Mouse (Mus musculus): ENCODE data around the gene Socs7.

Socs7 gene

DNA sequence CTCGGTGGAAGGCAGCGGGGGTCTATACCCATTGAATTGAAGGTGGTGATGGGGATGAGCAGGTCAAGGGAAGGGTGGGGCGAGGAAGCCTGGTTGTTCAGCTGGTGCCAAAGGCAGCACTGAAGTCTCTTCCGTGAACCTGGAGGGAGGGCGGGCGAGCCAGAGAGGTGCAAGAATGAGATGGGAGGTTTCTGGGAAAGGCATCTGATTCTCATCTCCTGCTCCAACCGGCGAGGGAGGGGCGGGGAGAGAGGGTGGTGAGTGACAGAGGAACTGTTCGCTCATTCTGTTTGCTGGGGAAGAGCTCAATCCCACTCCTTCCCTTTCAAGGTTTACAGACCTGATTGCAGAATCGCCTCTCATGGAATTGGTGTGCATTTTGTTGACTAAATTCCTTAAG is 31.3 kb downstream of the Socs7 start:
- DNase-seq (ENCODE audit: low spot score) = no peak

DNA sequence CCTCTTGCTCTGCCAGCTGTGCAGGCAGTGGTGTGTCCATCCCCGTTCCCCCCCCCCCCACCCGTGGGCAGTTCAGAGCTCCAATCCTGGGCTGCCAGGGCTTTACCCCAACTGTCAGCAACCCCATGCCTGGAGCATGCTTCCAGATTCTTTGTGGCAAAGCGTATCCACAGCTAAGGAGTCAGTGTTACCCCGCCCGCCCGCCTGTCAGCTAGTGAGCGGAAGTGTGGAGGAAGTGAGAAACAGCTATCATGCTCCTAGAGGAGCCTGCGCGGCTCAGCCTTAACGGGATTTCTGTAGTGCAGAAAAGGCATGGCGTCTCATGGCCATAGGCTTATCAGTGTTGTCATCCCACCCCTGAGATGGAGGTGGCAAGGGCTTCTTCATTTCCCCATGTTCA is 31.8 kb downstream of the Socs7 start:
- no peak for DNase-seq (ENCODE audit: low spot score)

DNA sequence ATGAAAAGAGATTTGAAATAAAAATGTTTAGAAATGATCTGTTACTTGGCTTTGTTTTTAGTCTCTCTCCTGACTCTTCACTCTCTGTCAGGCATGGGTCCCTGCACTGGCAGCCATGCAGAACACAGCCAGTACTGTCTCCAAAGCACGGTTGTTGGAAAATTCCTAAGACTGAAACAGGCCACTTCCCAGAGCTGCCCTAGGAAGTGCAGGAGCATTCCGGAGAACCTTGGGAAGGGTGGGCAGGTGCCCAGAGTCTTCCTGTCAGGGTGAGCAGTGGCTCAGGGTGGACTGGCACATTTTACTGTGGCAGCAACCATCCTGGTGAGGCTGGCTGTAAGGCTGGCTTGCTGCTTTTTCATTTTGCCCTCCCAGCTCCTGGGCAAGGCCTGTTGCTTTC is 36.2 kb downstream of the Socs7 start:
- DNase-seq (ENCODE audit: low spot score) = no peak

DNA sequence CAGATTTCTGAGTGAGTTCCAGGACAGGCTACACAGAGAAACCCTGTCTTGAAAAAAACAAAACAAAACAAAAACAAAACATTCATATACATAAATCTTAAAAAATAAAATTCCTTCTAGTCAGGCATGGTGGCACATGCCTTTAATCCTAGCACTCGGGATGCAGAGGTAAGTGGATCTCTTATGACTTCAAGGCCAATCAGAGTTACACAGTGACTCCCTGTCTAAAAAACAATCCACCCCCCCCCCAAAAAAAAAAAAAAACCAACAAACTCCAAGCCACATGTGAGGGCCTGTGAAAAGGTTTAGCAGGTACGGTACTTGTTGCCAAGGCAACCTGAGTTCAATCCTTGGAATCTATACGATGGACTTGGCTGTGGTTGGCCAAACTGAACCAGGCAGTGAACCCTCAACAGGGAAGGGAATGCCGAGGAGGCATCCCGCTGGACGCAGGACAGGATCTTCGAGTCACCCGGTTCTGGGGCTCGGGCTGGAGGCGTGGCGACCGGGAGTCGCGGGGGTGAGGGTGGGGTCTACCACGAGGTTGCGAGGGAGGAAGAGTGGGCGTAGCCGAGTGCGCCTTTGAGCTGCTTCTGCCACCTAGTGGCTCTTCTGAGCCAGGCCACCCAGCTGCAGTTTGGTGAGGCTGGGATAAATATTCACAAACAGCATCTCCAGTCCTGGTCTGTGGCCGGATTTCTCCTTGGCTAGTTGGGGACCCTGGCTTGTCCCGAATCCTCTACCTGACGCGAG is 37.8 kb downstream of the Socs7 start:
- peak; percentile 78 for DNase-seq (ENCODE audit: low spot score)

DNA sequence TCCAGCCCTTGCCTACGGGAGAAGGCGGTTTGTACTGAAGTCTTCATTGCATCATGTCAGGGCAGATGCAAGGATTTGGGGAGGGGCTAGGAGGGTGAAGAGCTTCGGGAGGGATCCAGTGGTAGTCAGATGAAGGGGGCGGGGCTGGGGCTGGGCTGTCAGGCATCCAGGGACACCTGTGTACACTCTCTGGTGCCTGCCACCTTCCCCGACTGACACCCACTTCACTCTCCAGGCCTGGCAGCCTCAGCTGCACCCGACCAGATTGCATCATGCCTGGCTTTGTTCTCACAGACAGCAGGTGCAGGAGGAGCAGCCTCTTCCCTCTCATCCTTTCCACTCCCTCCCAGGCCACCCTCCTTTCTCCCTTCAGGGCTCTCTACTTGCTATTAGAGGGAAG is 38.7 kb downstream of the Socs7 start:
- DNase-seq (ENCODE audit: low spot score) = no peak

DNA sequence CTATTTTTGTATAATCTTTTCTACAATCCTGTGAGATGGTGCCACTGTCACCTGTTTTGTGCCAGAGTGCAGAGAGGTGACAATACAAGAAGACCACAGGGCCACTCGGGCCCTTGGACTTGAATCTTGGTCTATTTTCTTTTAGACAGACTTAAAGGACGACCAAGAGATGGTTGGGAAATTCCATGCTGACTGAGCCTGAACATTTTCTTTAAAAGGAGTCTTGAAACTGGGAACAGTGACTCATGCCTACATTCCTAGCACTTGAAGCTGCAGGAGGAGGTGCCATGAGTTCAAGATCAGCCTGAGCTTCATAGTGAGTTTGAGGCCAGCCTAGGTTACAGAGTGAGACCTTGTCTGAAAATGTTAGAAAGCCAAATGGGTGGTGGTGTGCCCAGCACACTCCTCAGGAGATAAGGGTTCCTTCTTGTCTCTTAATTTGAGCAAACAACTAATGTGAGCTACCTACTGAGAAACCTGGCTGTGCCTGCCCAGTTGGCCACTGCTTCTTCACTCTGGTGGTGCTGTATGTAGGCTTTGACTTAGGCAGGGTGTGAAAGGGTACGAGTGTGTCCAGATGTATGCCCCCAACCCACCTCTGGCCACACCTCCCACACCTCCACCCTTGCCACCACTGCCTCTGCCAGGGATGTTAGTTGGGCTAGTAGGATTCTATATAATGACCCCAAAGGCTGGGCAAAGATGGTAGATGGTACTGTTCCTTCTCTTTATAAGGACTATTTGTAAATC is 39.5 kb downstream of the Socs7 start:
- no peak for DNase-seq (ENCODE audit: low spot score)

DNA sequence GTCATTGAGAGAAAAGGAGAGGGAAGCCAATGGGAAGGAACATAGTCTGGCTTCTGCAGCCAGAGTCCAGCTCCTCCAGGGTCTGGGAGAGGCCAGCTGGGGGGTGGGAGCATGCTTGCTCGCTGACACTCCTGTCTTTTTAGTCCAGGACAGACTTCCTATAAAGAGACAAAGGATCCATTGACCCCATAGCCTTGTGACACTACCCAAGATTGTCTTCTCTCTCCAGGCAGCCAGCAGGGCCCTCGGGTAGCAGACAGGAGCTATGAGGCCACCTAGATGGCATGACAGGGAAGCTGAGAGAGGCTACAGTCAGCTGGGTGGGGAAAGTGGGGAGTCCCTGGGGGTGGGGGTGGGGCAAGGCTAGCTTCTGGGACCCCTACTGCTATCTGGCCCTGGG is 40.4 kb downstream of the Socs7 start:
- DNase-seq (ENCODE audit: low spot score) = no peak

DNA sequence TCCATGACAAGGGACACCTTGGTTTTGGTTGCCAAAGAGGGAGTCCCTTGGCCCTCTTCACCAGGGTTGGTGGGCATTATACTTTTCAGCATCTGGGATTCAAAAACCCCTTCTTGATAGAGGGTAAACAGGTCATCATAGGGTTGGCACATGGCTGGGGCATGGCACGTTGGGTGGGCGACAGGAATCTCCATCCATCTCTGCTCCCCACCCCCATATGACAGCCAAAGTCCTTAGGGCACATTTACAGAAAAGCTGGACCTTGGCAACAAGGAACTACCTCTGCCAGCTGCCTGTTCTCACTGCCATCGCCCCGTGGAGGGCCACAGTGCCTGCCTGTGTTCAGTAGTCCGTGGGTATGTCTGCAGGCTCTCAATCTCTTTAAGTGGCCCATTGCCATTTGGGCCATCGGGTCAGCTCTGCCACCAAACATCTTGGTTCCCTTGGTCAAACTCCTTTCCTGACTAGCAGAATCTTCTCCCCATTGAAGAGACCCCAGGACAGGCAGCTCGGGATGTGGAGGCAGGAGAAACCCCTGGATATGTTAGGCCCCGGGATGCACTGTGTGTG is 41.3 kb downstream of the Socs7 start:
- DNase-seq (ENCODE audit: low spot score) = no peak

DNA sequence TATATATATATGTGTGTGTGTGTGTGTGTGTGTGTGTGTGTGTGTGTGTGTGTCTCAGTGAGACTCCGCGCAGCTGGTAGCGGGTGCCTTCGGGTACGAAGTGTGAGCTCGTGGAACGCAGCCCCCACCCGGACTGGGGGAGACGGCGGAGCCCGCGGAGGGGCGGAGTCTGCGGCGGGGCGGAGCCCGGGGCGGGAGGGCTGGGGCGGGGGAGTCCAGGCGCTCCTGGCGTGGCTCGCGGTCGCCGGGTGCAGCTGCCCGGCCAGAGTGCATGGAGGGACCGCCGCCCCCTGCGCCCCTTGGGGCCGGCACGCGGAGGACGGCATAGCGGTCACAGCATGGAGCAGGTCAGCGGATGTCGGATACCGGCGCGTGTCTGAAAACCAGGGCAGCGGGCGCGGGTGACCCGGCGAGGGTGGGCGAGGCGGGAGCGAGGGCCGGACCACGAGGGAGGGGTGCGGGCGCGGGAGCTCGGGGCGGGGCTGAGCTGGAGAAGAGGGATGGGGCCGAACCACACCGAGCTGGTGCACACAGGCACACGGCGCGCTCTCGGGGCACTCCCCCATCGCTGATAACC is 41.9 kb downstream of the Socs7 start:
- DNase-seq (ENCODE audit: low spot score) = peak; percentile 60

DNA sequence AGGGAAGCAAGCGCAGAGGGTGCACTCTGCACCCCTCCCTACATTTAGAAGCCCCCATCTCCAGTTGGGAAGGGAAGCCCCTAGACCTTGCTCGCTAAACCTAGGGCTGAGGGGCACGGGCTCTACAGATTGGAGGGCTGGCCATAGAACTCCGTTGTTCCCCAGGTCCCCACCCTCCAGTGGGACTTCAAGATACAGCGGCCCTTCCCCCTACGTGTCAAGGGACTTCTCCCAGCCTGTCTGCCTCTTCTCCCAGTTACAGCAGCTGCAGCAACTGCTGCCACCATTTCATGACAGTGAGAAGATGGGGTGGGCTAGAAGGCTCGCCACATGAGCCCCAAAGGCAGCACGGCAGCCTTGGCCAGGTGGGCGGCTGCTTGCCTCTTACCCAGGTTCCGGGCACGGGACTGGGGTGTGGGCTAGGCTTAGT is 42.4 kb downstream of the Socs7 start:
- no peak for DNase-seq (ENCODE audit: low spot score)

DNA sequence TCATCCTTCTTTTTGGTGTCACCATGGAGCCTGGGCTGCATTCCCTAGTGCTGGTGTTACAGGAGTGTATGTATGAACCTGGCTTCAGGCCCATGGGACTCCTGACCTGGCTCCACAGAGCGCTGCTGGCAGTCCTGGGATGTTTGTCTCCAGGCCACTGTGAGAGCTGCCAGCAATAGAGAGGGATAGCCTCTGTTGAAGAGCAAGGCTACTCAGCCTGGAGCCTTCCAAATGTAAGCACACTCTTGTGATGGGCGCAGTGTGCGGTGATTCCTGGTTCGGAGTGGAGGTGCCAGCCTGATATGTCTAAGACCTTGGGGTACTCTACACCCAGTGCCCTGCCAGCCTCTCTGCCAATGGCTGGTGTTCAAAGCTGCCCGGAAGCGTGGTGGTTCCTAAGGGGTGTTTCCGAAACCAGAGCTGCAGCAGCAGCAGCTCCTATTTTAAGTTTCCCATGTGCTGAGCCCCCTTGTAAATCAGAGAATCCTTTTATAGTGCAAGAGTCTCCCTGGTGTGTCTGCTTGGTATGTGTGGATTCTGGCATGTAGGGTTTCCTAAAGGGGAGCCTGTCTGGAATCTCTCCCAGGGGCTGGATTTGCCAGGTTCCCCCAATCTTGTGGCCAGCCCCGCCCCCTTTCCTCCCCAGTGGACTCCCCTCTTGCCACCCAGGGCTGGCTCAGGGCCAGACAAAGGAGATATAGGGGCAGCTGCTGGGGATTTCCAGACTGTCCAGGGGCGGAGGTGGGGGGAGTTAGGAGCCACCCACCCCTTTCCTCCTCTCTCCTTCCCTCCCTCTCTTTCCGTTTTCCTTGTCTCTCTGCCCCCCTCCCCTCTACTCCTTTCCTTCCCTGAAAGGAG is 44.0 kb downstream of the Socs7 start:
- DNase-seq (ENCODE audit: low spot score) = no peak

DNA sequence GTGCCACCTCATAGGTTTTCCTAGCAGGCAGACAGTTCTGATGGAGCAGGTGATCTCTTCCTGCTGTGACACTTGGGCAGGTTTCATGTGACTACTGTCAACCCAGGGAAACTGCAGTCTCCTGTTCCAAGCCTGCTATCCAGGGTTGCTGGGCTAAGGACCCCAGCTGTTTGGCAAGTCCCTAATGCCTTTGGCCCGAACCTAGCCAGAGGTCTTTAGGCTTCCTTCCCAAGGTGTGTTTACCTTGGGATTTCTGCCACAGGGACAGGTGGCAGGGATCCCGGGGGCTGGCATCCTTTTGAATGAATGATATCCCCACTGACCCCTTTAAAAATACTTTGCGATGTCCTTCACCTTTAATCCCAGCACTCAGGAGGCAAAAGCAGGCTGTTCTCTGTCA is 45.1 kb downstream of the Socs7 start:
- DNase-seq (ENCODE audit: low spot score) = no peak

DNA sequence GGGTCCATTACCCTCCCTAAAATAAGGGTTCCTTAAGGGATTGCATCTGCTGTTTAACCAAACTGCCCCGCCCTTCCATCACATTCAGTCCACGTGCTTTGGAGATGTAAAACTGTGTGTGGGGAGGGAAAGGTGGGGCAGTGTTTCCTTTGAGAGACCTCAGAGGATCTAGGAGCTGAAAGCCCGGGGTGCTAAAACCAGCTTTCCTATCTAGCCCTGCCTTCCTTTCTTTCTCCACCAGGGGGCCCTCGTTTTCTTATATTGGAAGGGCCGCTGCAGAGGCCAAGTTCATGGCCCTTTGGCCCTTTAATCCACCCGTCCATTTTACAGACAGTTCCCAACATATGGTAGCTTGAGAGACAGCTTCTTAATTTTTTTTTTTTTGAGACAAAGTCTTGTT is 45.8 kb downstream of the Socs7 start:
- DNase-seq (ENCODE audit: low spot score) = peak; percentile 56

DNA sequence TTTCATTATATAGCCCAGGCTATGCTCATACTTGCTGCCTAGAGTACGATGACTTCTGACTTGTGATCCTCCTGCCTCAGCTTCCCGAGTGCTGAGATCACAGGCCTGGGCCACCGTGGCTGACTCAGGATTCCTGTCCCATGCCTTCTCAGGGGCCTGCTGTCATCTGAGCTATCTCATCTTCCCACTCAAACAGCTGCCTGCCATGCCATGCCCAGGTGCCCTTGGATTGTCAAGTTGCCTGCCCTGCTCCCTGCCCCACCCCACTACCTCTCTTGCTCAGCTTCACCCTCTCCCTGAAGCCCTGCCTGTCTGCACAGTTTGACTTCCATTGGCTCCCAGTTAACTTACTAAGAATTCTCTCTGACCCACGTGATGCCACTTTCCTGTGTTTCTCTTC is 48.6 kb downstream of the Socs7 start:
- DNase-seq (ENCODE audit: low spot score) = no peak

DNA sequence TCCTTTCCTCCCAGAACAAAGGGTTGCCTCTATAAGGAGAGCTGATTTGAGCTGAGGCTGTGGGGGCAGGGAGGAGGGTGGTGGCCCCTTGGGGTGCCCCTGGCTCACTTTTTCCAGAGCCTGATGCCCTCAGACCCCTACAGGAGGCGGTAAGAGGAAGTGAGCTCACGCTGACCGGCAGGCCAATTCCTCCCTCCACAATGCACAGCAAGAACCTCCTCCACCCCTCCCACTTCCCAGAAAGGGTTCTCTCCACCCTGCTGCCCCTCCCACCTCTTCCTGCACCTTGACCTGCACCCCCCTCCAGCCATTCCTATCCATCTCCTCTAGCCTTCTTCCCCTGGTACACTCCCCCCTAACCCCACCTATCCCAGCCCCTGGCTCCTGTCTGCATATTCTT is 49.8 kb downstream of the Socs7 start:
- DNase-seq (ENCODE audit: low spot score) = no peak

DNA sequence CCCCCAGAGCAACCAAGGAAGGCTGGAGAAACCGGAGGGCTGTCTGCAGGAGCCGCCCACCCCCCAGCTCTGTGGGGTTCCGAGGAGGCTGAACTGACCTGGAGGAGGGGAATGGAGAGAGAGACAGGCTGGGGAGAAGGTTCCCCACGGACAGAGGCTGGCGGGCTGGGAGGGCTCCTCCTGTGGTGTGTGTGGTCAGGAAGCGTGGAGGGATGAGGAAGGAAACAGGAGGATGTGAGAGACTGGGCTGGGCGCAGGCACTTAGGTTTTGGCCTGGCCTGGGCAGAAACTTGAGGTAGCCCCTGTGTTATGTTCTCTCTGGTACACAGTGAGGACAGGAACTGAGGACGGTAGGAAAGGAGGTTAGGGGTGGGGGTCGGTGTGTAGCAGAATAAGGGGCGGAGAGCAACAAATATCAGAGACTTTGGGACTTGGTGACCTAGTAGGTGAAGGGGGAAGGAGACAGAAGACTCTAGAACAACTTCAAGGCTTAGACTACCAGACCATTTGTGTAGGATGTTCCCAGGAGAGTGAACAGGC is 50.5 kb downstream of the Socs7 start:
- DNase-seq (ENCODE audit: low spot score) = no peak

DNA sequence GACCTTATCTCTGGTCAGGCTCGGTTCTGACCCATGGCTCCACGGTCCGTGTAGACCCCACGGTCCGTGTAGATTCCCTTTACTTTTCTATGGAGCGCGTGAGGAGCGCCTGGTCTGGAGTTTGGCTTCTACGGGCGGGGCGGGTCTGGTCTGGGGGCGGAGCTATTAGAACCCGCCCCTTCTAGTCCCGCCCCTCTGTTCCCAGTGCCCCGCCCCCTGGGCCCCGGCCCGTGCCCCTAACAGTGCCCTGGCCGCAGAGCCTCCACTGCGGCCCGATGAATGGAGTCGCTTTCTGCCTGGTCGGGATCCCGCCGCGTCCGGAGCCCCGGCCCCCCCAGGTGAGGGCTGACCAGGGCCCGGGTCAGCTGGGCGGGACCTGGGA is 53.0 kb downstream of the Socs7 start, which contains the start of gene Arhgap23:
Gene Arhgap23, plus strand, starts transcription at position 204 of the 382 bp plus-strand sequence.
- DNase-seq (ENCODE audit: low spot score) = peak; percentile 78

DNA sequence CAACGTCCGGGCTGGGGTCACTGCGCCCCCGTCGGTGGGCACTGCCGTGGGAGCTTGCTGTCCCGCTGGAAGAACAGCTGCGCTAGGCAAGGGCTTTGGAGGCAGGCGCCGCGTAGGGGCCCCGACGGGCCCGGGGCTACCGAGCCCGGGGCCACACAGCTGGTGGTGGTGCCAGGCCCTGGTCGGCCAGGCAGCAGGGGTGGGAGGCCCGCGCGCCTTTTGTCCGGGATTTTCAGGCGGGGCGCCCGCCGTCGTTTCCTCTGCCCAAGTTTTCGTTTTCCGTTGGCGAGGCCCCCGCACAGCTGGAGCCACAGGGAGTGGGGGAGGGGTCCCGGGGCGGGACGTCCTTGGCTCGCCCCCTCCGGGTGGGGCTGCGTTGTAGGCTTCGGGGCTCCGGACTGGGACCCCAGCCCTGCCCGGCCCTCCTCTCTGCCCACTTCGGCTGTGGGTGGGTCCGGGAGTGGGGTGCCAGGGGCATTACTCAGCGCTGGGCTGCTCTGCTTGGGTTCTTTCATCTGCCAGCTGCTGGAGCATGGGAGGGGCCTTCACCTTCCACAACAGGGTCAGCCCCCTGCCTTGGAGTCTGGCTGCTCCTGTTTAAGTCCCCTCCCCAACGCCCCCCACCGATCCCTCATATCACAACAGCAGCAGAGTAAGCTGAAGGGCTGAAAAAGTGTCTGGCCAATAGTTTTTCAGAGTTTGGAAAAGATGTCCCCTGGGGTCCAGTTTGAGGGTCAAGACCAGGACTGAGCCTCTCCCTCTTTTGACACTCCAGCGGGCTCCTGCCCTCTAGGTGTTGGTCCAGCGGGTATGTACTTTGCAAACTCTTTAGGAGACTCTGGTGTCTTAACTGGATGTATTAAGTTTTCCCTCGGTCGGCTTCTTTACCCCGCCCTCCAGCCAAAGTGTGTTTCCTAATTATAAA is 53.6 kb downstream of the Socs7 start:
- DNase-seq (ENCODE audit: low spot score) = no peak

DNA sequence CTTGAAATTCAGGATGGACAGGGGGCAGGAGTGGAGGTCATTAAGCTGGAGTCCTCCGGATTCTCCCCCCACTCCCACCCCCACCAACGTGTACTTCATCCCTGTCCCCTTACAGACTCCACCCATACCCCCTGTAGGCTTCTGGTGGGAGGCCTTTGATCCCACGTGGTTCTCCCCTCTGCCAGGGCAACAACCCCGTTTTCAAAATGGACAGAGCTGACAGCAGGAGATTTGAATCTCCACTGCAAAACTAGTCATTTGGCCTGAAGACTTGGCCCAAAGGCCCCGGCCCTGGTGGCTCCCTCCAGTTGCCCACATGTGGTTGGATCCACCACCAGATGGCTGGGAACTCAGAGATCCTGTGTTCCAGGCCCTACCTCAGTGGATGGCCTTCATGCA is 54.3 kb downstream of the Socs7 start:
- DNase-seq (ENCODE audit: low spot score) = no peak

DNA sequence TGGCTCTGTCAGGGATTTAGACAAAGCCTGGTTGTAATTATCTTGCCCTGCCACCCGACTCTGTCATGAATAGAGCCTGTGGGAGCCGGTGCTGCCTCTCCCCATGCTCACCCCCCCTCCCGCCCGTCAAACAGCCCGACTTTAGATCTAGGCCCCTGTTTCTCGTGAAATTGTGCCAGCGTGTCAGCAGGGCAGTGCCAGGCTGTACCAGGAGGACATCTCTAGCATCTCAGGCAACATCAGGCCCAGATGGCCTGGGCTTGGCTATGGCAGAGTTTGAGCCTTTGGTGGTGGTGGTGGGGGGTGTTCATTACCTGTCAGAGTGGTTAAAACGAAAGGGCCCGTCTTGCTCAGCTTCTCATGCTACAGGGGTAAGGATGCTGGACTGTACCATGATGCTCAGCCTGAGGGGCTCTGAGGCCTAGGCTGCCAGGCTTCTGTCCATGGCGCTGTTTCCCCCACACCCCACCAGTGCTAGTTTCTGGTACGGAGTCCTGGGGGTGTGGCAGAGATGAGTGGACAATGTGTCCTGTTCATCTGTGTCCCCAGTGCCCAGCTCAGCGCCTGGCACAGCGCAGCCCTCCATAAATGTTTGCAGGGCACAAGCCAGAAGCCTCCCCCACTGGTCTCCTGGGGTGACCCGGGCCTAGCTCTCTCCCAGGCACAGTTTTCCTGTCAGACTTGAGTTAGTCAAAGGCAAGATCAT is 56.6 kb downstream of the Socs7 start:
- DNase-seq (ENCODE audit: low spot score) = no peak

Measured in yolk sac, embryonic 10.5 days (tissue).